Mouse (Mus musculus) C2C12 (cell line): Measurements from ENCODE around the gene Rasd2.

ENCODE experiments used
- CEBPB ChIP-seq: IDR thresholded peaks from one replicate; pipeline ENCODE4 v1.6.1; 2011; ENCODE audit warnings: low read depth, mild to moderate bottlenecking, control low read depth, moderate library complexity
- CTCF ChIP-seq: IDR thresholded peaks from one replicate; pipeline ENCODE4 v1.5.1; 2011; ENCODE audit not compliant: control insufficient read depth, insufficient read depth, insufficient read length
- MAX ChIP-seq: IDR thresholded peaks from one replicate; pipeline ENCODE4 v1.6.1; 2011; ENCODE audit warnings: mild to moderate bottlenecking, control low read depth
- USF1 ChIP-seq: IDR thresholded peaks from one replicate; pipeline ENCODE4 v1.6.1; 2011; ENCODE audit warnings: low read depth, mild to moderate bottlenecking, control low read depth, moderate library complexity

DNA sequence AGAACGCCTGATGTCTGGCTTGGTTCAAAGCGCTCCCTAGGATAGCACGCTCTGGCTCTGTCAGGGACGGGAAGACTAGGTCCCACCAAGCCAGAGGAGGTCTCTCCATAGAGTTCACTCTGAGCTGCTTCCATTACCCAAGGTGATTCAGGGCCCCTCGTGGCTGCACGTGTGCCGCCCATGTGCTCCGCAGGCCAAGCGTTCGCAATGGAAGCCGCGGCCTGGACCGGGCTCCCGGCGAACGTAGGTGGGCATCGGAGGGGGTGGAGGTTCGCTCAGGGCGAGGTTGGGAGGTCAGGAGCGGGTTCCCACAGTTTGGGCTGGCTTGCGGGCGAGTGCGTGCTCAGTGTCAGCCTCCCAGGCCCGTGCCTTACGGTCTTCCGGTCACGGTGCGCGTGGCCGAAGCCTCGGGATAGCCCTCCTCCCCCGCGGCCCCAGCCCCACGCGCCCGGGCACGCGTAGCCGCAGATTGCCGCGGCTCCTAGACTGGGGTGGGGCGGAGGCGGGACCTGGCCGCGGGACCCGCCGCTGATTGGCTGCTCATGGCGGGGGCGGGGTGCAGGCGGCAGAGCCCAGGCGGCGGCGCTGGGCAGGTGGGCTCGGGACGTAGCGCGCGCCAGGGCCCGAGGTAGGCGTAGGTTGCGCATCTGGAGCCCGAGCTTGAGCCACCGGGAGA lies 975 bp upstream of the Rasd2 start:
- TF ChIP-seq CTCF (no peak), MAX (no peak), USF1 (no peak), CEBPB (no peak)
